Mouse (Mus musculus) stomach, embryonic 15.5 days (tissue): ENCODE measurements around the gene Zfp663. TPM values are rescaled to one million over a fixed set of nuclear protein-coding genes. Genes with fewer than 3 reads are reported as not detected.

ENCODE experiments used
- ATAC-seq: fragments of 200-750 bp; cut with Nextera tagmentation; 2 replicates; pipeline ENCODE4 v1.8.0; 2017; ENCODE audit warnings: low read depth, moderate number of reproducible peaks, moderate TSS enrichment; ENCODE audit not compliant: insufficient read depth, low FRiP score
- H3K27ac ChIP-seq: fragments of 300-500 bp; sonication (generic); 2 replicates; pipeline ENCODE4 v1.5.1; 2015; ENCODE audit warnings: mild to moderate bottlenecking, inconsistent platforms
- H3K27me3 ChIP-seq: fragments of 300-500 bp; sonication (generic); replicated peaks from 2 replicates; pipeline ENCODE4 v1.6.1; 2015; ENCODE audit warnings: inconsistent platforms
- H3K36me3 ChIP-seq: fragments of 300-500 bp; sonication (generic); 2 replicates; pipeline ENCODE4 v1.6.1; 2015; ENCODE audit warnings: inconsistent platforms
- H3K4me1 ChIP-seq: fragments of 300-500 bp; sonication (generic); 2 replicates; pipeline ENCODE4 v1.6.1; 2015; ENCODE audit warnings: inconsistent platforms
- H3K4me2 ChIP-seq: fragments of 300-500 bp; sonication (generic); 2 replicates; pipeline ENCODE4 v1.6.1; 2015; ENCODE audit warnings: mild to moderate bottlenecking, inconsistent platforms
- H3K4me3 ChIP-seq: fragments of 300-500 bp; sonication (generic); replicated peaks from 2 replicates; pipeline ENCODE4 v1.5.1; 2015; ENCODE audit warnings: inconsistent platforms
- H3K9ac ChIP-seq: fragments of 300-500 bp; sonication (generic); 2 replicates; pipeline ENCODE4 v1.6.1; 2015; ENCODE audit warnings: inconsistent platforms
- H3K9me3 ChIP-seq: fragments of 300-500 bp; sonication (generic); 2 replicates; pipeline ENCODE4 v1.6.1; 2016; ENCODE audit warnings: inconsistent platforms
- WGBS: fragments of 180-500 bp; shearing (Covaris S2); methylation state at CpG from one replicate; pipeline ENCODE4 v1.1.7; 2015; 5-methylcytosine and 5-hydroxymethylcytosine counted together
- polyA plus RNA-seq: library from polyadenylated mRNA; unstranded; fragments of >200 nt; fragmentation: Nextera tagmentation; extraction: Ambion mirVana; gene quantifications from 2 replicates; pipeline ENCODE4 v1.2.1, GENCODE M21; 2015

Zfp663 gene
- polyA plus RNA-seq, 1 experiment from 2014 or later = 0.64 TPM

GRCm38 (mm10) chr2:165367047-165367520, 1.4 kb downstream of the Zfp663 start:
- Histone ChIP-seq H3K27ac (no peak overlapping the region), H3K9ac (no peak overlapping the region), H3K4me3 (no peak overlapping the region; the same call in 1 of the 2 replicates), H3K4me2 (peak overlapping the region; percentile 41), H3K36me3 (no peaks in the 10 kb centered on the region), H3K9me3 (no peaks in the 10 kb centered on the region), H3K4me1 (peaks cover 21% of the 10 kb centered on the region), H3K27me3 (peaks cover 16% of the 10 kb centered on the region)
- WGBS = 2% methylated on average over 5 of the region's 8 CpGs
- peak; percentile 76 for ATAC-seq

DNA sequence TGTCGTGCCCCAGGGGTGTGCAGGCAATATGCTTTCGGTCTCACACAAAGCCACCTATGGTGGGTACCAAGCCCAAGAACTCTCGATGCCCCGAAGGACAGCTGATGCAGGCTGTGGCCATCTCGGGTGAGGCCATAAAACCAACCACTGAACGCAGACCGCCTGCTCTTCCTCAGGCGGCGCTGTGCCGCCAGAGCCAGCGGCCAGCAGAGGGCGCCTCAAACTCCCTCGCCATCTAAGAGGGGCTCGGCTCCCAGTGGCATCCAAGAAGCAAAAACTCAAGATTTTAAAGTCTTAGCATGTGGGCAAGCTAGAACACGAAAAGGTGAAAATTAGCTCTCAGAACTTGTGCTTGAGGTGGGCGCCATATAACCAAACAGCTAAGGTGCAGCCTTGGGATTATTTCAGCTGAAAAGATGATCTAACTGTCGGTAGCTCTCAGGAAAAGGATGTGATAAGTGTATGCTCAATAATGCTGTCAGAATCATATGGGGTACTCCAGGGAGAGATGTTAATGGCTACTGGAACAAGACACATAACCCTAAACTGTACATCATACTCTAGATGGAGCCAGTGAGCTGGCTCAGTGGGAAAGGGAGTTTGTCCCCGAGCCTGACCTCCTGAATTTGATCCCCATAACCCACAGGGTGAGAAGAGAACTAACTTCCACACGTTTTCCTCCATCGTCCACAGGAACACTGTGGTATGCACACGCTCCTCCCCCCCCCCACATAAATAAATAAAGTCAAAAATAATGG, 4.0 kb downstream of the Zfp663 start:
- Histone ChIP-seq H3K36me3 (no peaks in the 10 kb centered on the region), H3K9me3 (no peaks in the 10 kb centered on the region), H3K9ac (no peak overlapping the region), H3K27me3 (peaks cover 16% of the 10 kb centered on the region), H3K27ac (no peak overlapping the region), H3K4me3 (no peak overlapping the region), H3K4me2 (peak overlapping the region; percentile 34), H3K4me1 (peaks cover 21% of the 10 kb centered on the region)
- no peak for ATAC-seq
- 14% methylated on average over 21 of the region's 21 CpGs for whole genome bisulfite sequencing

DNA sequence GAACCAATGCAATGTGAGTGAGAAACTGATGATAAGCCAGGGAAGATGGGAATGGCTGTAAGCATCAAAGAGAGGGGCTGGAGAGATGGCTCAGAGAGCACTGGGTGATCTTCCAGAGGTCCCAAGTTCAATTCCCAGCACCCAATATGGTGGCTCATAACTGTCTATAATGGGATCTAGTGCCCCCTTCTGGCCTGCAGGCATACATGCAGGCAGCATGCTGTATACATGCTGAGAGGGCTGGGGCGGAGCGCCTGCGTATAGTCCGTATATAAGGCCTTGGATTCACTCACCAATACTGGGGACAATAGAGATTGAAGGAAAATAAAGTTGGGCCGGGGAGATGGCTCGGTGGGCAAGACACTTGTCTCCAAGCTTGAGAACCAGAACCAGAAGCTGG, 5.2 kb downstream of the Zfp663 start:
- no peaks in the 10 kb centered on the region for H3K9me3 ChIP-seq
- no peaks in the 10 kb centered on the region for H3K36me3 ChIP-seq
- 86% methylated on average over 6 of the region's 6 CpGs for WGBS
- no peak overlapping the region for H3K4me3 ChIP-seq
- no peak overlapping the region for H3K9ac ChIP-seq
- no peak overlapping the region for H3K4me2 ChIP-seq
- peaks cover 15% of the 10 kb centered on the region for H3K4me1 ChIP-seq
- no peak overlapping the region for H3K27ac ChIP-seq
- H3K27me3 ChIP-seq = peaks cover 9% of the 10 kb centered on the region; the same call in 1 of the 2 replicates
- ATAC-seq = no peak

DNA sequence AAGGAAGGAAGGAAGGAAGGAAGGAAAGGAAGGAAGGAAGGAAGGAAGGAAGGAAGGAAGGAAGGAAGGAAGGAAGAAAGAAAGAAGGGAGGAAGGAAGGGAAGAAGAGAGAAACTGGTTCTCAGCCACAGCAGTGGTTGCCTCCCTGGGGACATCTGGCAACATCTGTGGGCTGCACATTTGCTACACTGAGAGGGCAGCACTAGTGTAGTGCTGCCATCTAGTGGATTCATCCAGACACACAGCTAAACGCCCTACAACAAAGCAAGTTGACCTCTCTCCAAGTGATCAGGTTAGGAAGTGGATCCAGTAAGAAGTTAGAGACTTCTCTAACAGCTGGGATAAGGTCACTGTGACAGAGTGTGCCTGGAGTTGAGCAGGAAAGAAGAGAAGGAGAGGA, 7.7 kb downstream of the Zfp663 start:
- no peak for ATAC-seq

DNA sequence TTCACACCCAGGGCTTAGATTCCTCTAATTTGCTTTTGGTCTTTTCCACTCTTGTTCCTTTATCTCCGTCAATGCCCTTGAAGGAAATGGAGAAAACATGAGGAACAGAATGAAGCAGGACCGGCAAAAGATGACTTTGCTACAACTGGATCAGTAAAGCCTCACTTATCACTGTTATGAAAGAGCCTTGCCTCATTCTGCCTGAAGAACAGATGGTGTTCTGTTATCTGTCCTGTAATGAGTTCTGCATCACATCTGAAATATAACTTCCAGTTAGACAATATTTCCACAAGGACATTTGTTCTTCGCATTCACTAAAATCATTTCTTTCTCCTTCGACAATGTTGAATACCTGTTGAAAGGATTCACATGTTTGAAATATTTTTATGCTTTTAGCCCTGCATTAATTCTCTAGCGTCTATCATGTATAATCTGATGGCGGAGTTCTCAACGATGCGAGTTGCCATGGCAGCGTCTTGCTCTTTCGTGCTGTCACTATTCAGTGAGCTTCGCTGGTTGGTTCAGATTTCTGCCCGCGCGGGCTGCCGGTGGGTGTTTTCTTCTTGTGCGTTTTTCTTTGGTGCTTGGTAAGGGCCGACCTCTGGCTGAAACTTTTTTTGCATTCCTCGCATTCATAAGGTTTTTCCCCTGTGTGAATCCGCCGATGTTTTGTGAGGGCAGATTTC, 16.6 kb downstream of the Zfp663 start:
- ATAC-seq = no peak
- Histone ChIP-seq H3K27ac (no peak overlapping the region), H3K4me1 (no peaks in the 10 kb centered on the region), H3K9me3 (no peaks in the 10 kb centered on the region; the same call in 1 of the 2 replicates), H3K27me3 (no peaks in the 10 kb centered on the region), H3K4me2 (no peak overlapping the region), H3K36me3 (no peaks in the 10 kb centered on the region), H3K9ac (no peak overlapping the region), H3K4me3 (no peak overlapping the region)
- 89% methylated on average over 20 of the region's 20 CpGs for WGBS

More for the DNA sequence above, 7.7 kb downstream of the Zfp663 start:
- Histone ChIP-seq H3K27me3 (peaks cover 5% of the 10 kb centered on the region; the same call in 1 of the 2 replicates), H3K36me3 (no peaks in the 10 kb centered on the region), H3K9me3 (no peaks in the 10 kb centered on the region), H3K27ac (no peak overlapping the region), H3K4me2 (no peak overlapping the region), H3K4me3 (no peak overlapping the region), H3K9ac (no peak overlapping the region), H3K4me1 (0 out of 2 replicates have a peak, but pooled peaks cover 3% of the 10 kb centered on the region)
- 0% methylated on average over 1 of the region's 1 CpGs for WGBS

DNA sequence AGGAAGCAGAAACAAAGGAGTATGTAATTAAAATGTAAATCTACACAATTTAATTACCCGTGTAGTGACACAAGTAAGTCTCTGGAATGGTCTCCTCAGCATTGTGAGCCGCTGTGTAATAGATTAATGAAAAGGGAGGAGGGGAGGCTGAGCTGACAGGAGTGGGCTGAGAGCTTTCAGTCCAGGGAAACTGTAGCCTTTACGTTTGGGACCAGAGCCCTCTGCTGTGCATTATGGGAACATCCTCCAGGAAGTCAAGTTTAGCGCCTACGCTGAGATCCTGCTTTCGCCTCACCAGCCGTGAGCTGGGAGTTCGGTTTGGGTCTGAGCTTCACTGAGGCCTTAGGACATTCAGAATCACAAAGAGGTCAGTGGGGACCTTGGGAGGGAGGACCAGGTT, 19.1 kb downstream of the Zfp663 start:
- ATAC-seq = no peak
- 18% methylated on average over 8 of the region's 8 CpGs for WGBS
- no peak overlapping the region for H3K4me2 ChIP-seq

DNA sequence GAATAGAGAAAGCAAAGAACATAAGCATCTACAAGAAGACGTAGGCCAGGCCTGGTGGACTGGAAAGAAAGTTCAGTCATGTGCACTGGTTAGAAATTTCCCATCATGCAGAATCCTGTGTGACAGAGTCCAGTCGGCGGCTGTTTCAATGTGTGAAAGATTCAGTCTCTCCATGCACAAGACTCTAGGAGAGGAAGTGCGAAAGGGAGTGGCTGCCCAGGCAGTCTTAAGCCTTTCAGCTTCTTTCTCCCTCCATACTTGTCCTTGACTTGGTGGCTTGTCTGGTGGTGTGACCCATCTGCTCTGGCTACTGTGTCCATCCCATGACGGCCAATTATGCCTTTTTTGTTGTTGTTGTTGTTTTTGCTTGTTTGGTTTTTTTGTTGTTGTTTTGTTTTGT, 22.3 kb downstream of the Zfp663 start:
- Histone ChIP-seq H3K27ac (no peak overlapping the region), H3K9me3 (no peaks in the 10 kb centered on the region), H3K4me3 (no peak overlapping the region), H3K36me3 (no peaks in the 10 kb centered on the region), H3K27me3 (no peaks in the 10 kb centered on the region), H3K9ac (no peak overlapping the region), H3K4me2 (no peak overlapping the region), H3K4me1 (no peaks in the 10 kb centered on the region)
- ATAC-seq = no peak
- WGBS = 78% methylated on average over 5 of the region's 5 CpGs

More for the DNA sequence above, 19.1 kb downstream of the Zfp663 start:
- H3K4me3 ChIP-seq = no peak overlapping the region
- H3K9ac ChIP-seq = no peak overlapping the region
- no peaks in the 10 kb centered on the region for H3K4me1 ChIP-seq
- no peak overlapping the region for H3K27ac ChIP-seq
- H3K9me3 ChIP-seq = no peaks in the 10 kb centered on the region; the same call in 1 of the 2 replicates
- H3K27me3 ChIP-seq = no peaks in the 10 kb centered on the region
- no peaks in the 10 kb centered on the region for H3K36me3 ChIP-seq

GRCm38 (mm10) chr2:165337191-165337590, 31.3 kb downstream of the Zfp663 start:
- H3K9ac ChIP-seq = no peak overlapping the region
- no peaks in the 10 kb centered on the region for H3K4me1 ChIP-seq
- 35% methylated on average over 3 of the region's 3 CpGs for WGBS
- H3K9me3 ChIP-seq = no peaks in the 10 kb centered on the region
- H3K27me3 ChIP-seq = no peaks in the 10 kb centered on the region
- no peaks in the 10 kb centered on the region for H3K36me3 ChIP-seq
- H3K4me2 ChIP-seq = no peak overlapping the region
- H3K27ac ChIP-seq = no peak overlapping the region
- ATAC-seq = no peak; the same call in 1 of the 2 replicates
- H3K4me3 ChIP-seq = no peak overlapping the region

DNA sequence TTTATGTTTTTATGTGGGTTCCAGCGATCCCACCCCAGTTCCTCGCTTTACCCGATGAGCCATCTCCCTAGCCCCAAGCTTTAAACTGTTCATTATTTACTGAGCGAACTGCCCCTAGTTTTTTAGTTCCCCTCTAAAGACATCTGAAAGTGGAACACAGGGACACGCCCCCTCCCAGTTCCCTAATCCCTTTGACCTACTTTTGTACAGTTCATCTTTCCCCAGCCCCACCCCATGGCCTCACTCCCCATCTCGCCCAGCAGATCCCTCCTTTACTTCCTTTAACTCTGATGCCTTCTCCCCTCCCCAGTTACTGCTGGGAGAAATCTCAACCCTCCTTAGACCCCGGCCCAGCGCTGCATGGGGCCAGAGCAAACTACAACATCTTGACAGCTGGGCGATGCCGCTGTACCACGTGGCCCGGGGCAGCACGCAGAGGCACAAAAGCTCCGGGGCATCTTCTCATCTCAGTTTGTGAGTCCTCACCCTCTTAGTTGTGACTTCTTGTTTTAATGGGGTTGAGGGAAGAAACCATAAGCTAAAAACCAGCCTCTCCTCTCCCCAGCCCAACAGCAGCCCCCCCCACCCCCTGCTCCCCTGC, 35.8 kb downstream of the Zfp663 start:
- Histone ChIP-seq H3K9ac (no peak overlapping the region), H3K4me3 (no peak overlapping the region), H3K9me3 (no peaks in the 10 kb centered on the region), H3K4me1 (no peaks in the 10 kb centered on the region), H3K27me3 (no peaks in the 10 kb centered on the region), H3K4me2 (no peak overlapping the region), H3K36me3 (no peaks in the 10 kb centered on the region), H3K27ac (no peak overlapping the region)
- ATAC-seq = no peak
- 45% methylated on average over 14 of the region's 14 CpGs for WGBS

DNA sequence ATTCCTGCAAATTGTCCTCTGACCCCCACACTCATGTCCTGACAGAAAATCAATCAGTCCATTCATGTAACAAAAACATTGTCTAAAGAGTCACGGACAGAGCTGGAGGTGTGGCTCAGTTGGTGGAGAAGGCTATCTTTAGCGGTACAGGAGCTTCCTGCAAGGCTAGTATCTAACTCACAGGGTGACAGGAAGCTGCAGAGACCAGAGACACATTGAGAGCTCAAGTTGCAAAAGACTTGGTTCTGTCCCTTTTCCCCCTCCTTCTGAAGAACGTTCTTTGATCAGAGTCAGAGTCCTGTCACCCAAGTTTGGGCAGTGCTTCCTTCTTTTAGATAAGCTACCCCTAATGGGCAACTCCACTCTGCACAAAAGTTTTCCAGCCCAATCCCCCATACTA, 38.8 kb downstream of the Zfp663 start:
- 17% methylated on average over 3 of the region's 3 CpGs for WGBS
- Histone ChIP-seq H3K4me2 (no peak overlapping the region), H3K9ac (no peak overlapping the region), H3K4me3 (no peak overlapping the region), H3K27me3 (no peaks in the 10 kb centered on the region), H3K4me1 (peaks cover 19% of the 10 kb centered on the region), H3K27ac (no peak overlapping the region), H3K36me3 (no peaks in the 10 kb centered on the region), H3K9me3 (no peaks in the 10 kb centered on the region)
- ATAC-seq = no peak

GRCm38 (mm10) chr2:165328746-165329145, 39.8 kb downstream of the Zfp663 start:
- Histone ChIP-seq H3K9ac (no peak overlapping the region), H3K36me3 (no peaks in the 10 kb centered on the region), H3K4me3 (no peak overlapping the region), H3K4me1 (peaks cover 28% of the 10 kb centered on the region), H3K27me3 (no peaks in the 10 kb centered on the region), H3K9me3 (no peaks in the 10 kb centered on the region), H3K4me2 (no peak overlapping the region), H3K27ac (no peak overlapping the region)
- no peak for ATAC-seq
- WGBS = 65% methylated on average over 5 of the region's 5 CpGs

DNA sequence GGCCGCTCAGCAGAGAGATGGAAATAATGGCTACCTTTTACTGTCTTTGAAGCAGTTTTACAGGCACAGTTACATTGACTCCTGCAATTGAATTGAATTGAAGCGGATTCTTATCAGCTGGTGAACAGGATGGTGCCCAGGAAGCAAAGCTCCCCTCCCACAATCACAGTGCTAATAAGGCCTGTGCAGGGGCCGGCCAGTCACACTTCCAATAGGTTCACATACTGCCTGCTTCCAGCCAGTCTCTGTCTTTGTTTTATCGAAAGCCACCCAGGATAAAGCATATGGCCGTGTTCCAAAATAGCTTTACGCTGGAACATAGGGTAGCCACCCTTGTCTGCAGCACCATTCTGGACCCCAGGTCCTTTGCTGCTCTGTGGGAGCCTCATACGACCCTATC, 41.1 kb downstream of the Zfp663 start:
- no peaks in the 10 kb centered on the region for H3K9me3 ChIP-seq
- peak overlapping the region; percentile 94 for H3K4me2 ChIP-seq
- 50% methylated on average over 7 of the region's 7 CpGs for WGBS
- H3K27me3 ChIP-seq = no peaks in the 10 kb centered on the region
- H3K36me3 ChIP-seq = no peaks in the 10 kb centered on the region
- H3K4me3 ChIP-seq = peak overlapping the region; percentile 72; the same call in 1 of the 2 replicates
- no peak overlapping the region for H3K27ac ChIP-seq
- H3K9ac ChIP-seq = no peak overlapping the region; the same call in 1 of the 2 replicates
- ATAC-seq = no peak
- peaks cover 29% of the 10 kb centered on the region for H3K4me1 ChIP-seq
